Comparison of ENCODE assay signal across 17 mouse cellular contexts in genomic region chr5:117467052-117467451, GRCm38 (mm10). TPM values are rescaled to one million over a fixed set of nuclear protein-coding genes. Genes with fewer than 3 reads are reported as not detected.
DNase-seq lines count a peak whose midpoint lies in the region; ATAC-seq lines count a peak whose summit lies in the region.
"Had no signal": no experiment of that assay in that cellular context is flagged by ENCODE, and none has a peak within 500 bp of the region (broad histone marks: within the 10 kb centered on the region; RNA-seq: fewer than 3 reads in every experiment).

No protein-coding gene starts in this region.

- no peak overlapping the region for H3K4me3 ChIP-seq in stomach, embryonic 14.5 days (ENCODE audit: low read depth, low read length)
- H3K4me3 ChIP-seq in midbrain, embryonic 15.5 days, result no peak overlapping the region
- H3K4me3 ChIP-seq: forebrain, embryonic 13.5 days; left cerebral cortex, adult 2 months; limb, embryonic 13.5 days; neural tube, embryonic 15.5 days had no signal

- peak; percentile 16 for DNase-seq in adrenal gland, adult 8-10 months
- DNase-seq in adrenal gland, postnatal 4 days (ENCODE audit: low spot score in 2 of 2), result no peak
- DNase-seq in urinary bladder, adult 18-20 months (ENCODE audit: low spot score in 2 of 2), result peak; percentile 48 to 76
- DNase-seq in urinary bladder, postnatal 10 days (ENCODE audit: low spot score), result no peak
- DNase-seq in lung, adult 18-20 months, result no peak
- DNase-seq: heart, adult 11 months; lung, embryonic 14.5 days; retina, postnatal 1 day had no signal

- no peaks in the 10 kb centered on the region for H3K4me1 ChIP-seq in stomach, embryonic 14.5 days (ENCODE audit: control insufficient read depth, insufficient read depth, low read length)
- H3K4me1 ChIP-seq in midbrain, embryonic 15.5 days, result no peaks in the 10 kb centered on the region
- H3K4me1 ChIP-seq: forebrain, embryonic 13.5 days; limb, embryonic 13.5 days; neural tube, embryonic 15.5 days had no signal

- 65% methylated on average over 12 of the region's 12 CpGs for WGBS in stomach, embryonic 14.5 days
- 83% methylated on average over 12 of the region's 12 CpGs for WGBS in midbrain, embryonic 15.5 days

- no peaks in the 10 kb centered on the region for H3K9me3 ChIP-seq in stomach, embryonic 14.5 days (ENCODE audit: control insufficient read depth, low read depth, low read length)
- H3K9me3 ChIP-seq in midbrain, embryonic 15.5 days, result no peaks in the 10 kb centered on the region
- H3K9me3 ChIP-seq: forebrain, embryonic 13.5 days; limb, embryonic 13.5 days; neural tube, embryonic 15.5 days had no signal

- no peak overlapping the region for H3K4me2 ChIP-seq in stomach, embryonic 14.5 days (replicated peaks; ENCODE audit: low read depth, low read length)
- H3K4me2 ChIP-seq in midbrain, embryonic 15.5 days, result no peak overlapping the region
- H3K4me2 ChIP-seq: forebrain, embryonic 13.5 days; hindbrain, embryonic 14.5 days; limb, embryonic 13.5 days; lung, embryonic 14.5 days; neural tube, embryonic 15.5 days had no signal

- no peak overlapping the region for H3K27ac ChIP-seq in stomach, embryonic 14.5 days (ENCODE audit: low read length)
- H3K27ac ChIP-seq in midbrain, embryonic 15.5 days, result no peak overlapping the region
- H3K27ac ChIP-seq: forebrain, embryonic 13.5 days; hindbrain, embryonic 14.5 days; left cerebral cortex, adult 2 months; limb, embryonic 13.5 days; neural tube, embryonic 15.5 days had no signal

- no peak overlapping the region for H3K9ac ChIP-seq in stomach, embryonic 14.5 days (replicated peaks; ENCODE audit: low read depth, low read length)
- H3K9ac ChIP-seq in midbrain, embryonic 15.5 days, result no peak overlapping the region
- H3K9ac ChIP-seq: forebrain, embryonic 13.5 days; hindbrain, embryonic 14.5 days; limb, embryonic 13.5 days; lung, embryonic 14.5 days; neural tube, embryonic 15.5 days had no signal

- no peaks in the 10 kb centered on the region for H3K36me3 ChIP-seq in stomach, embryonic 14.5 days (ENCODE audit: control insufficient read depth, insufficient read depth, low read length)
- H3K36me3 ChIP-seq in midbrain, embryonic 15.5 days (replicated peaks), result no peaks in the 10 kb centered on the region
- H3K36me3 ChIP-seq: limb, embryonic 13.5 days; neural tube, embryonic 15.5 days had no signal

- no peaks in the 10 kb centered on the region for H3K27me3 ChIP-seq in stomach, embryonic 14.5 days (ENCODE audit: control insufficient read depth, insufficient read depth, low read length)
- H3K27me3 ChIP-seq in midbrain, embryonic 15.5 days (replicated peaks), result no peaks in the 10 kb centered on the region
- H3K27me3 ChIP-seq: forebrain, embryonic 13.5 days; limb, embryonic 13.5 days; neural tube, embryonic 15.5 days had no signal

- peak; percentile 63; the same call in 1 of the 2 replicates for ATAC-seq in stomach, embryonic 14.5 days (ENCODE audit: insufficient number of reproducible peaks, insufficient read depth, low FRiP score, low read depth)
- no peak for ATAC-seq in midbrain, embryonic 15.5 days (replicated peaks)
- no peak for ATAC-seq in megakaryocyte, adult 5-6 weeks (ENCODE audit: poor library complexity, severe bottlenecking)
- ATAC-seq: forebrain, embryonic 13.5 days had no signal

RNA-seq across cellular contexts. Expression of gene Ksr2, which starts 53.3 kb away (rescaled TPM):
- total RNA-seq in adrenal gland, adult 8-10 months (2022), result 1 to 10 TPM; 5.9 to 9.6 (median 6.8) TPM
- 10 to 100 TPM; 10.6 to 11.1 TPM for total RNA-seq in adrenal gland, postnatal 4 days (2021)
- 0.69 and 0.78 TPM in 2 replicates for polyA plus RNA-seq in stomach, embryonic 14.5 days (2014; fragmentation: Nextera tagmentation; extraction: Ambion mirVana)
- polyA plus RNA-seq in midbrain, embryonic 15.5 days (2015; fragmentation: Nextera tagmentation; extraction: Ambion mirVana), result 10.2 TPM in 2 replicates
- total RNA-seq in megakaryocyte, adult 5-6 weeks (2015), result 0.13 TPM in 1 of 2 replicates, not detected in the other
- under 0.01 TPM in 1 of 2 replicates, not detected in the other for total RNA-seq in megakaryocyte, adult 5-6 weeks (2017)
- polyA plus RNA-seq: heart, postnatal 0 days had no signal

Comparison
In these comparisons a context has a peak if more than half of its experiments do, and no peak if none do; other contexts are left out.
1. DNase-seq: peak in adrenal gland, adult 8-10 months (single experiment) and urinary bladder, adult 18-20 months (2 of 2); none in adrenal gland, postnatal 4 days (0 of 2), urinary bladder, postnatal 10 days (single experiment) and lung, adult 18-20 months (0 of 2).
2. RNA of gene Ksr2, which starts 53.3 kb away (total RNA-seq): 10.6 to 11.1 TPM in adrenal gland, postnatal 4 days and 5.9 to 9.6 TPM in adrenal gland, adult 8-10 months; under 0.01 to 0.13 TPM in megakaryocyte, adult 5-6 weeks; every median in the first group is over 4 times any median in the second.